Mouse (Mus musculus) CD8-positive naive resting alpha-beta T cell, adult 2 months (primary cell): ENCODE results near the gene Apbb1ip.

Experiments used
- DNase-seq, 2 experiments: peaks; one replicate each; pipeline ENCODE4 v3.0.0; 2022; ENCODE audit warnings: low read depth in 2 of 2, low spot score in 2 of 2

The Apbb1ip gene

GRCm38 (mm10) chr2:22775213-22775612 is 1.3 kb downstream of the Apbb1ip start:
- no peak for DNase-seq

GRCm38 (mm10) chr2:22775681-22776080 is 1.8 kb downstream of the Apbb1ip start:
- DNase-seq, result no peak

- DNase-seq, result no peak
Observed at GRCm38 (mm10) chr2:22776568-22777230, 2.8 kb downstream of the Apbb1ip start.

- no peak for DNase-seq
Observed at GRCm38 (mm10) chr2:22777757-22778156, 3.9 kb downstream of the Apbb1ip start.

- DNase-seq, result no peak
Observed at GRCm38 (mm10) chr2:22780884-22781283, 7.0 kb downstream of the Apbb1ip start.

- DNase-seq, result no peak
Observed at GRCm38 (mm10) chr2:22781387-22782009, 7.6 kb downstream of the Apbb1ip start.

- no peak for DNase-seq
Observed at GRCm38 (mm10) chr2:22782057-22782456, 8.2 kb downstream of the Apbb1ip start.

- no peak for DNase-seq
Observed at GRCm38 (mm10) chr2:22783137-22783638, 9.3 kb downstream of the Apbb1ip start.

GRCm38 (mm10) chr2:22784186-22784585 is 10.3 kb downstream of the Apbb1ip start:
- peak; percentile 80 to 84 for DNase-seq

- no peak for DNase-seq
Observed at GRCm38 (mm10) chr2:22784771-22785170, 10.9 kb downstream of the Apbb1ip start.

GRCm38 (mm10) chr2:22788658-22789057 is 14.8 kb downstream of the Apbb1ip start:
- no peak for DNase-seq

GRCm38 (mm10) chr2:22789576-22789975 is 15.7 kb downstream of the Apbb1ip start:
- no peak for DNase-seq

GRCm38 (mm10) chr2:22790435-22790834 is 16.5 kb downstream of the Apbb1ip start:
- no peak for DNase-seq

GRCm38 (mm10) chr2:22795087-22795486 is 21.2 kb downstream of the Apbb1ip start:
- no peak for DNase-seq

- no peak for DNase-seq
Observed at GRCm38 (mm10) chr2:22796487-22796886, 22.6 kb downstream of the Apbb1ip start.

GRCm38 (mm10) chr2:22799430-22800041 is 25.6 kb downstream of the Apbb1ip start:
- no peak for DNase-seq

GRCm38 (mm10) chr2:22805589-22805988 is 31.7 kb downstream of the Apbb1ip start:
- DNase-seq, result peak; percentile 48 to 59

GRCm38 (mm10) chr2:22806576-22806975 is 32.7 kb downstream of the Apbb1ip start:
- DNase-seq, result no peak

- DNase-seq, result peak; percentile 34 to 55
Observed at GRCm38 (mm10) chr2:22807312-22807711, 33.4 kb downstream of the Apbb1ip start.

- peak; percentile 42 to 45 for DNase-seq
Observed at GRCm38 (mm10) chr2:22810851-22811250, 37.0 kb downstream of the Apbb1ip start.

- no peak for DNase-seq
Observed at GRCm38 (mm10) chr2:22811466-22811865, 37.6 kb downstream of the Apbb1ip start.

GRCm38 (mm10) chr2:22813921-22814320 is 40.0 kb downstream of the Apbb1ip start:
- DNase-seq, result no peak
